Mouse (Mus musculus) adrenal gland, adult 18-20 months (tissue): ENCODE data around the gene Atp8b5. TPM values are rescaled to one million over a fixed set of nuclear protein-coding genes. Genes with fewer than 3 reads are reported as not detected.

Source experiments
- DNase-seq, 2 experiments: peaks; one replicate each; pipeline ENCODE4 v3.0.0; 2021 to 2022; ENCODE audit warnings: low spot score in 2 of 2
- total RNA-seq, 2 experiments: library from RNA; stranded (reverse); gene quantifications; 1 replicate in 1 of 2; 2 replicates in 1 of 2; pipeline ENCODE4 v1.2.3; 2021

The Atp8b5 gene
- total RNA-seq, 2 experiments from 2014 or later: 0.30 to 0.83 TPM

DNA sequence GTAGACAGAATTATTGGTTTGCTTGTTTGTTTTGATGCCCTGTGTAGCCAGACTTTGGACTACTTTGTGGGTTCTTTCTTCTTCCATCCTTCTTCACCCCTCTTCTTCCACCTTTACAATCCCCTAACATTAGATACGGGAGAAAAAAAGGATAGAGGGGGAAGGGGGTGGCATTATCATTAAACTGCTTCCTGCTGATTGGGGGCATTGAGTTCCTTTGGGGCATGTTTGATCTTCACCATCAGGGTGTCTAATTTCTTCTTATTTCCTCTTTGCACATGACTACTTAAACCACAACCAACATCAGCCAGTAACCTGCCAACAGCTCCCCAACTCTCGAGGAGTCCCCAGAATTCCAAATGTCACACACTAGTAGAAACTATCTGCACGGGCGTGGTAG, 54.6 kb downstream of the Atp8b5 start:
- no peak for DNase-seq

DNA sequence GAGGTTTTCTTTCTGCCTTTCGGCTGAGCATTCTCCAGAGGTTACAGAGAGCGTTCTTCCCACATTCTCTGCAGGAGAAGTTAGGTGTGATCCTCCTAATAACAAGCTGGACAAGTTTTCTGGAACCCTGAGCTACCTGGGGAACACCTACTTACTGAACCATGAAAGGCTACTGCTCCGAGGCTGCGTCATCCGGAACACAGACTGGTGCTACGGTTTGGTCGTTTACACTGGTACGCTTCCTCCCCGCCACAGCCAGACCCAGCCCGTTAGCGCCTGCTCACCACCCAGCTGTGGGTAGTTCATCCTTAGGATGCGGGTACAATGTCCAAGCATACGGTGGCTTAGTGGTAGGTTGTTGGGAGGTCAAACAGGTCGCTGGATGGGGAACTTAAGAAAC, 55.4 kb downstream of the Atp8b5 start:
- no peak for DNase-seq

DNA sequence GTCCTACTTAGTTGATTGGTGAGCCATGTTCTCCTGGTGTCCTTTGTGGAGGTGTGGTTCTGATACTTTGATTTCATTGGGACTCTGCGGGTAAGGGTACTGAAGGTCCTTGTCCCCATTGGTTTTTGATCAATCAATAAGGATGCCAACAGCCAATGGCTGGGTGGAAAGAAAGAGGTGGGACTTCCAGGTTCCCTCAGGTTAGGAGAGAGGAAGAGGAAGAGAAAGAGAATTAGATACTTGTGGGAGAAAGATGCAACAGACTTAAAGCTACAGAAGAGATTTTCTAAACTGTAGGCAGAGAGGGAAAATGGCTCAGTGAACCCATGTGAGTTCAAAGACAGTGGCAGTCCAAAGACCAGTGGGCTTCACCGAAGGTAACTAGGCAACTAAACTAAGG, 60.2 kb downstream of the Atp8b5 start:
- no peak for DNase-seq

DNA sequence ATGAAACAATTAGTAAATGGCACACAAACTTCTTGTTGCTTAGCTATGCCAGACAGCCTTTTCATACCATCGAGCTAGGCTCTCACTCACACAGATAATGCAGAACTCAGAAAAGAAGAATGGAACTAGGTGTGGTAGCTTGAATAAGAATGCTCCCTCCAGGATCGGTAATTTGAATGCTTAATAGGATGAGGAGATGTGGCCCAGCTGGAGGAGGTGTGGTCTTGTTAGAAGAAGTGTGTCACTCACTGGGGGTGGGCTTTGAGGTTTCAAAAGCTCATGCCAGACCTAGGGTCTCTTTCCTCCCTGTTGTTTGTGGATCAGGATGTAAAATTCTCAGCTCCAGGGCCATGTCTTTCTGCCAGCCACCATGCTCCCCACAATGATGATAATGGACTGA, 67.8 kb downstream of the Atp8b5 start:
- DNase-seq: no peak

DNA sequence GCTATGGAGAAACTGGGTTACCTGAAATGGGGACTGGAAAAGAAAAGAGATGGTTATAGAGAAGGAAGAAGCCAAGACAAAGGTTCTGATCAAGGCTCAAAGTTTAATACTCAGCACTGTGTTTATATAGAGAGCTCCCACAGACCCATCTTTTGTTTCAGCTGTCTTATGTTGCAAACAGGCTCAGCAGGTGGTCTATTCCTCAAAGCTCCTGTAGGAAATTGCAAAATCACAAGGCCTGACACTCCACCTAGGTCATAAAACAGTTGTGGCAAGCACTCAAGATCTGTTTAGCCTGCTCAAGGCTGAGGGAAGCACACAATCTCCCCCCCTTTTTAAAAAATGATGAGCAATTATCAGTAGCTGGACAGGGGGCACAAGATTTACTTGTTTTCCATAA, 69.2 kb downstream of the Atp8b5 start:
- no peak for DNase-seq

DNA sequence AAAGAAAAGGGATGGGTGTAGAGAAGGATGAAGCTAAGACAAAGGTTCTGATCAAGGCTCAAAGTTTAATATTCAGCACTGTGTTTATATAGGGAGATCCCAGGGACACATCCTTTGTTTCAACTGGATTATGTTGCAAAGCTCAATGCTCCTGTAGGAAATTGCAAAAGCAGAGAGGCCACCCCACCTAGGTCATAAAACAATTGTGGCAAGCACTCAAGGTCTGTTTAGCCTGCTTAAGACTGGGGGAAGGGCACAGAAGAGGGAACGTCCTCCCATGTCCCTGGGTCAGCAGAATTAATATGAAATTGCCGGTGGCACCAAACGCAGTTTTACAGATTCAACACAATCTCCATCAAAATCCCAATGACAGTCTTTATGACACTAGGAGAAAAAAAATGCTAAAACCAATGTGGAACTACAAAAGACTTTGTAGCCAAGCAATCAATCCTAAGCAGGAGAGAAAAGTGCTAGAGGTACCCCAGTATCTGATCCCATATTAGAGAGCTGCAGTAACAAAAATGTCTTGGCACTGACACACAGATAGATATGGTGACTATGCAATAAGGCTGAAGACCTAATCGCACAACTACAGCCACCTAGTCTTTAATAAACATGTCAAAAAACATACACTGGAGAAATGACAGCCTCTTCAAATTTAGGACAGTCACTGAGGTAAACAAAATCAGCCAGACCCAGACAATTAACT, 73.3 kb downstream of the Atp8b5 start:
- DNase-seq: no peak

DNA sequence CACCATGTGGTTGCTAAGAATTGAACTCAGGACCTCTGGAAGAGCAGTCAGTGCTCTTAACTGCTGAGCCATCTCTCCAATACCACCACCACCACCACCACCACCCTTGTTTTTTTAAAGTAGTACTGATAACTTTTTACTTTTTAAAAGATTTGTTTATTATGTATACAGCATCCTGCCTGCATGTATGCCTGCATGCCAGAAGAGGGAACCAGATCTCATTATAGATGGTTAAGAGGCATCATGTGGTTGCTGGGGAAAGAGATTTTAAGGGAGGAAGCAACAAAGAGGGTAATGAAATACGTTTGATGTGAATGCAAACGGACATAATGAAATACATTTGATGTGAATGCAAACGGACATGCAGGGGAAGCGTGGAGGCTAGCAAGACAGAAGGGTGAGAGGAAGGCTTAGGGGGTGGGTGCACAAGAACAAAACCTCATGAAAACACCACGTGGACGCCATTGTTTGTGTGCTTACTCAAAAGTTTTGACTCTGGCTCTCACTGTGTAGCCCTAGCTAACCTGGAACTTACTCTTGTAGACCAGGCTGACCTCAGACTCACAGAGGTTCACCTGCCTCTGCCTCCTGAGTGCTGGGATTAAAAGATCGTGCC, 74.4 kb downstream of the Atp8b5 start:
- DNase-seq: no peak

DNA sequence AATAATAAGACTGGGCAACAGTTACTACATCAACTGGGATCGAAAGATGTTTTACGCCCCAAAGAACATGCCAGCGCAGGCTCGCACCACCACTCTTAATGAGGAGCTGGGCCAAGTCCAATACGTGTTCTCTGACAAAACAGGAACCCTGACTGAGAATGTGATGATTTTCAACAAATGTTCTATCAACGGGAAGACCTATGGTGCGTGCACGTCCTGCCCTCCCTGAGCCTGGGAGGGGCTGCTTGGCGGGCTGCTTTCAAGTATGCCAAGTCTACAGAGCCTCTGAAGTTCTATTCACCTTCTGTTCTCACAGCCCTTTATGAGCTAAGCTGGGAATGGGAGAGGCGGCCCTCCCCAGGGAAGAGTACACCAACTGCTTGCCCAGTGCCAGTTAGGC, 75.5 kb downstream of the Atp8b5 start:
- DNase-seq: no peak

DNA sequence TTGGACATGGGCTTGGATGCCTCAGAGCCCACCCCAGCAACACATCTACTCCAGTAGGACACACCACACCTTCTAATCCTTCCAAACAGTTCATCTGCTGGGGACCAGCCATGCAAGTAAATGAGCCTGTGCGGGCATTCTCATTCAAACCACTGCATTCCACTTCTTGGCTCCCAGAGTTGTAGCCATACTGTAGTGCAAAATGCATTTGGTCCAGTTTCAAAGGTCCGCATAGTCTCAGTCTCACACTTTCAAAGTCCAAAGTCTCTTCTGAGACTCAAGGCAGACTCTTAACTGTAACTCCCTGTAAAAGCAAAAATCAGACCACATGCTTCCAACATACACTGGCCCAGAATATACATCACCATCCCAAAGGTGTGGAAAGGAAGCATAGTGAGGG, 78.0 kb downstream of the Atp8b5 start:
- no peak for DNase-seq

DNA sequence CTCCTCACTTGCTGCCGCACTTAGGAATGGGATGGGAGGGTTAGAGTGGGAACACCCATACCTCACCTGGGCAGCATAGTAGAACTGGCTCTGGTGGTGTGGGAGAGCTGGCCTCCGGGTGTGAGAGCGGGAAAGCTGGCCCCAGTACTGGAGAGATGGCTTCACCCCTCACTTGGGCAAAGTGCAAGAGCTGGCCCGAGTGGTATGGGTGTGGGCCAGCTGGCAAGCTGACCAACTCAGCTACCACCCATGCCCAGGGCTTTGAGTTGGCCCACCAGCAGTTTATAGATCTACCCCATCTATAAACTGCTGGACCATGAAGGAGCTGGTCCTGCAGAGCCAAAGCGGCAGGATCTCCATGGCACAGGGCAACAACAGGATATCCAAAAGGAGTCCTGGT, 82.2 kb downstream of the Atp8b5 start:
- DNase-seq: no peak

DNA sequence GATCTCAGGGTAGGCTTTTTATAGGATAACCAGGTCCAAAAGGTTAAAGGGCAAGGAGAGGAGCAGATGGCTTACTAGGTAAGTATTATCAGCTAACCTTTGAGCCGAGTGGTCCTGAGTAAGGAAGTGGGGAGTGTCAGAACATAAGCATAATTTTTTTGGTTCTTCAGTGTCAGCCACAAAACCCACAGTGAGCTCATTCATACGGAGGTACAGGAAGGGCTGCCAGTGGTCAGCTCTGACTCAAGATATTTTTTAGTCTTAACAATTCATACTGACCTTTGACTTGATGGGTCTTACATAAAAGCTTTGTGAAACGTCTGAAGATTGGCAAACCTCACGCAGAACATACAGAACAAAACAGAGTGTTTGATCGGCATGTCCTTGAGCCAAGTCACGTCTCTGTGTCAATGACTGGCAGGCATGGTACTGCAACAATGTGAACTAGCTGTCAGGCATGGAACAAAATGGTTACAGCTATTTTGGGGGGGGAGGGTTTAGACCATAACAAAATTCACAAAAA, 83.1 kb downstream of the Atp8b5 start:
- DNase-seq: no peak

DNA sequence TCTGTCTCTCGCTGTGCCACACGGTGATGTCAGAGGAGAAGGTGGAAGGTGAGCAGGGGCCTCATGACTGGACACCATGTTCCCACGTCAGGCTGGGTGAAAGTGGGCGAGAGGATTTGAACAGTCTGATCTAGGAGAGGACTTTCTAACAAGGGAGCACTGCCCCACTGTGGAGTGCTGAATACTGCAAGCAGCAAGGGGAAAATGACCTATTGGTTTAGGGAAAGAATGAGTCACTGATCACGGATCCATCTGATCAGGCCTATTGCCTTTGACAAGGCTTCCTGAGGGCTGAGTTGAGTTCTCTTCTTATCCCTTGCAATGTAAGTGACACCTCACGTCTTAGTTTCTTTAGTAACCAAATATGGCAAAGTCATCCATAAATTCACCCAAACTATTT, 86.7 kb downstream of the Atp8b5 start:
- no peak for DNase-seq

DNA sequence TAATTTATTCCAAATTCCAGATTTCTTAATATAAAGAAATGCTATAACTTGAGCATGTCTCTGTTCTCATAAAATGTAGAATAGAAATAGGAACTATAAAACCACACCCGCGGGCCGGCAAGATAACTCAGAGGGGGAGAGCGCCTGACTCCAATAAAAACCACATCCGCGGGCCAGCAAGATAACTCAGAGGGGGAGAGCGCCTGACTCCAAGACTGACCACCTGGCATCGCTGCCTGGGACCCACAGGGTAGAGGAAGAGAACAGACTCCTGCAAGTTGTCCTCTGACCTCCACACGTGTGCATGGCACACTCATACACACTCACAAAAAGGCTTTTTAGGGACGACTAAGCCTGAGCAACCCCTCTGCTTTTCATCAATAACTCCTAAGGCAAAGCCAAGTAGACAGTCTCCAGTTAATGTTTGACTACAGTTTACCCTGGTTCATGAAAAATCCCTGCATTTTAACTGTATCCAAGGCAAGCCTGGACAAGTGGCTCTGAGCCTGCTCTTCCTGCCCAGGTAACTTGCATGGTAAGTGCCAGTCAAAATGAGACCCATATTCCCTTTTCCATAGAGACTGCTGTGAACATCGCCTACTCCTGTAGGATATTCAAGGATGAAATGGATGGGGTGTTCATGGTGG, 98.1 kb downstream of the Atp8b5 start:
- DNase-seq: no peak

DNA sequence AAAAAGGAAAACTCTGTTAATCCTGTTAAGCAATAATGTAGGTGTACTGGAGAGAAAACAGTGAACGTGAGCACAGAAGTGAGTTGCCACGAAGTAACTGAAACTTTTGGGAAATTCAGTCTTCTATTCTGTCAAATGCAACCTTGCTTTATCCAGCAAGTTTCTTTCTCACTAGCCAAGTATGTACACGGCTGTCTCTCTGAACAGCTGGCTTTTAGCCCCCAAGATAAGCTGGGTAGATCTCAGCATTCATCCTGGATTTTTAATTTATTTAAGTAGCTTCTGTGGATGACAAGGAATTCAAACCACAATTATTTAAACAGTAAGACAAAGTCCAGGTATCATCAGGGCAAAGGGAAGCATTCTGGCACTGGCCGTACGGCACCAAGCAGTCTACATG, 100.3 kb downstream of the Atp8b5 start:
- DNase-seq: no peak

DNA sequence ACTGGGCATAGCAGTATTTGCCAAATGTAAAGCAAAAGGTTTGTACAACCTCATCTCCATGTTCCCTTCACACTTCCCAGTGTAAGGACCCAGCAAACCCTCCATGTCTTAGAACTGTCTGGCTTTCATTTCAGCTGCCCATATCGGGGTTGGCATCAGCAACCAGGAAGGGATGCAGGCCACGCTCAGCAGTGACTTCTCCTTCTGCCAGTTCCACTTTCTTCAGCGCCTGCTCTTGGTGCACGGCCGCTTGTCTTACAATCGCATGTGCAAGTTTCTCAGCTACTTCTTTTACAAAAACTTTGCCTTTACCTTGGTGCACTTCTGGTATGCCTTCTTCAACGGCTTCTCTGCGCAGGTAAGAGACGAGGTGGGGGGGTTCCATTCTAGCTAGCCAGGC, 100.8 kb downstream of the Atp8b5 start:
- DNase-seq: no peak

DNA sequence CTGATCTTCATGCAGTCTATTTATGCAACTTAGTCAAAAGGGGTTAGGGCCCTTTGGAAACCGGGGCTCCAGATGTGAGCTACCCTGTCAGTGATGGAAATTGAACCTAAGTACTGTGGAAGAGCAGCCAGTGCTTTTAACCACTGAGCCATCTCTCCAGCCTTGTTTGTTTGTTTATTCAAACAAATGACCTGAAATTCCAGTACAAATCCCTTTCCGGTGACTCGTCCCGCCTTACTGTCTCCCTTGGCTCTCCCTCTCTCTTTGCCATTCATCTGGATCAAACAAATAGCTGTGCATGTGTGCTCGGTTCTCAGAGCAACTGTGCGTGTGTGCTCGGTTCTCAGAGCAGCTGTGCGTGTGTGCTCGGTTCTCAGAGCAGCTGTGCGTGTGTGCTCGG, 104.4 kb downstream of the Atp8b5 start:
- no peak for DNase-seq

DNA sequence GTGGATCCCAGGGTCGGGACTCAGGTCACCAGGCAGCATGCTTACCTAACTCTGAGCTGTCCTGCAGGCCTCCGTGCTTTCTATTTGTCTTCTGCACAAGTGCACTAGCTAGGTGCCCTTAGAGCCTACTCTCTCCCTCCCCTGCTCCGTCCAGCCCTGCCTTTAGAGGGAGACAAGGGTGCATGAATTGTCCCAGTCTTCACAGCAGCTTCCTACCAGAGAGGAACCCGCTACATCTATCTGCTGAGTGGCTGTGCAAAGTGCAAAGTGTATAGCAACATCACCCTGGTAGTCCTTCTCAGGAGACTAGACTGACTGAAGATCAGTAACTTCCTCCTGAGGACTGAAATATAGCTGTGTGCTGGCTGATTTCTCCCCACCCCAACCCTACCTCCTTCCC, 105.2 kb downstream of the Atp8b5 start:
- DNase-seq: no peak

DNA sequence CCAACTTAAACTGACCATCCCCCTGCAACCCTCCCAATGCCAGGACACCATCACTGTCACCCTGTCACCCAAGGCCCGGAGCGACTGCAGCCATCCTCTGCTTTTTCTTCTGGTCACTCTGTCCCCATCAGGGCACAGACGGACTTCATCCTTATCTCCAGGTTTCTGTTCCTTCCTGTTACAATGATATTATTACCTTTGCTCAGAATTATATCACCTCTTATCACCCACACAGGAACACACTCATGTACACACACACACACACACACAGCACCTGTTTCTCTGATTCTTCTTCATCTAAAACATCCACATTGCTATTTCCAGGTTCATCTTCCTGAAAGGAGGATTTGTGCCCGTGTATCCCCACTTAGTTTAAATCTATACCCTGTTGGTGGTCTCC, 107.3 kb downstream of the Atp8b5 start:
- no peak for DNase-seq

DNA sequence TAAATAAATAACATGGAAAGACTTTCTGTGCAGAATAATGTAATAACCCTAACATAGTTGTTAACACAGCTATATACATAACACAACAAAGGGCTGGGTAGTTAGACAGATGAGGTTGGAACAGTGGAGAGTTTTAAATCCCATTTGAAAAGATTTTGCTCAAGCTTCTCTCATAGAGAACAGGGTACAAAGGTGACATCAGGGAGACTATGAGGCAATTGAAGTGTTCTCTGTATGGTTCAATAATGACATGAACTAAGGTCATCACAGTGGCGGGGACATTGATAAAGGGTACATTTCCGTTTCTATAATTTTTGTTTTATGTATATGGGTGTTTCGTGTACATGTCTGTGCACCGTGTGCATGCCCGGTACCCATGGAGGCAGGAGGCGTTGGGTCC, 112.6 kb downstream of the Atp8b5 start:
- DNase-seq: no peak

DNA sequence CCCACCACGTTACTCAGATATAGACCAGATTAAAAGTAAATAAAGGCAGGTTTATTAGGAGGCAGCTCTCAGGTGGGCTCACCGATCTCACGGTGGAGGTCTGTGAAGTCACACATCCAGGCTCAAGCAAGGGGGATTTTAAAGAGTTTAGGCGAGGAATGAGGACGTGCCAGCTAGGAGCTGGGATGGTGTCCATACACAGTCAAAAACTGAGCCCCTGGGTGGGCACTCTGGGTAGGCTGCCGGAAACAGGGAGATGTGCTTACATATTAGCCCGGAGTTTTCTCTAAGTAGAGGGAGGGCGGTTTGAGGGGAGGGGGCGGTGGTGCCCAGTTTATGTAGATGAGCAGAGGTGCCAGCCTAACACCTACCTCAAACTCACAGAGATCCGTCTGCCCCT, 114.0 kb downstream of the Atp8b5 start:
- no peak for DNase-seq

DNA sequence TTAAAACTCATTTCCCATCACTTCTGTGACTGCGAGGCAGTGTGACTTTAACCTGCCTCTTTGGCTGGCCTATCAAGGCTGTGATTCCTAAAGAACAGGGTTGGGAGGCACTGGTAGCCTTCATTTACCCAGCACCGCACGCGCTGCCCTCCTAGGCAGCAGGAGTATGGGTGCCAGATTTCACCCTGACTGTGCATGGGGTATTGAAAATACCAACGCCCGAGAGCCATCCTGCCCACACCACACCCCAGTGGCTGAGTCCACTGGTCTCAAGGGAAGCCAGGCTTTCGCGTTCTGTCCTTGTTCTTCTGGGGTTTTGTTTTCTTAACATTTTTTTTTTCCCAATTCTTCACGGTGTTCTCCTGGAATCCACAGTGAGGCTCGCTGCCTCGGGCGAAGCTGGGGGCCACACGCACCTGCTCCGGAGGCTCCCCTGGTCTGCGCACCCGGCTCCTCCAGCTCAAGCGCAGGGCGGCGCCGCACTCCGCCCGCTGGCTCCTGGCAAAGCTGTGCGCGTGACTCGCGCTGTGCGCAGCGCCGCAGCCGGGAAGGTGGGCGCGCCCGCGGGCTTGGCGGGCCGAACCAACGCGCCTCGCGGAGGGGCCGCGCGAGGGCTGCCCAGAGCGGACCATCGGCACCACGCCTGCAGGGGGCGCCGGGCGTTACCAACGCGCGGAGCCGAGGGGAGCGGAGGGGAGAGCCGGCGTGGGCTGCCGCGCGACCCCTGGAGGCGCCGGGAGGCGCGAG, 114.6 kb downstream of the Atp8b5 start, which contains the start of gene Rusc2:
TSS of gene Rusc2 (plus strand) at position 572 of the 747 bp plus-strand sequence.
- DNase-seq: peak; percentile 94 to 95
